Mouse (Mus musculus) testis, postnatal 10 days (tissue): Measurements from ENCODE around the gene Gm3415.
"Not testable (repeated sequence)": the region's sequence is repeated elsewhere in the genome, so short reads cannot be mapped to it uniquely, and the experiment has no call there.

Experiments used
- DNase-seq: peaks from one replicate; pipeline ENCODE4 v3.0.0; 2021; ENCODE audit warnings: low spot score

The Gm3415 gene

GRCm38 (mm10) chr5:146599216-146599615, 43.3 kb downstream of the Gm3415 start:
- not testable (repeated sequence) for DNase-seq

- no peak for DNase-seq
These were observed 44.0 kb downstream of the Gm3415 start for GRCm38 (mm10) chr5:146599970-146600369.

DNA sequence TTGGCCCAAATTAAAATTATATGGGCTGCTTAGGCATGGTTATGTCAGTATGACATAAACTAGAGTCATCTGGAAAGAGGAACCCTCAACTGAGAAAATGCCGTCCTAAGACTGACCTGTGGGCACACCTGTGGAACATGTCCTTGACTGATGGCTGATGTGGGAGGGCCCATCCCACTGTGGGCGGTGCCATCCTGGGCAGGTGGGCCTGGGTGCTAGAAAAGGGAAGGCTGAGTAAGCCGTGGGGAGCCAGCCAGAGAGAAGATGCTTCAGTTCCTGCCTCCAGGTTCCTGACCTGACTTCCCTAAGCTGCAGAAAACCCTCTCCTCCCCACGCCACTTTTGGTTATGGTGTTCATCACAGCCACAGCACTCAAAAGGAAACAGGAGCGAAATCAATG, 50.3 kb downstream of the Gm3415 start:
- no peak for DNase-seq

- no peak for DNase-seq
These were observed 51.0 kb downstream of the Gm3415 start for GRCm38 (mm10) chr5:146606895-146607294.

- no peak for DNase-seq
These were observed 51.9 kb downstream of the Gm3415 start for GRCm38 (mm10) chr5:146607816-146608215.
